Mouse (Mus musculus) A20 (cell line): Measurements from ENCODE around the gene Wwc2.

ENCODE experiments used
- DNase-seq: peaks from one replicate; pipeline ENCODE4 v3.0.0-alpha.2; 2011; ENCODE audit warnings: low read depth, low spot score

Gene Wwc2

DNA sequence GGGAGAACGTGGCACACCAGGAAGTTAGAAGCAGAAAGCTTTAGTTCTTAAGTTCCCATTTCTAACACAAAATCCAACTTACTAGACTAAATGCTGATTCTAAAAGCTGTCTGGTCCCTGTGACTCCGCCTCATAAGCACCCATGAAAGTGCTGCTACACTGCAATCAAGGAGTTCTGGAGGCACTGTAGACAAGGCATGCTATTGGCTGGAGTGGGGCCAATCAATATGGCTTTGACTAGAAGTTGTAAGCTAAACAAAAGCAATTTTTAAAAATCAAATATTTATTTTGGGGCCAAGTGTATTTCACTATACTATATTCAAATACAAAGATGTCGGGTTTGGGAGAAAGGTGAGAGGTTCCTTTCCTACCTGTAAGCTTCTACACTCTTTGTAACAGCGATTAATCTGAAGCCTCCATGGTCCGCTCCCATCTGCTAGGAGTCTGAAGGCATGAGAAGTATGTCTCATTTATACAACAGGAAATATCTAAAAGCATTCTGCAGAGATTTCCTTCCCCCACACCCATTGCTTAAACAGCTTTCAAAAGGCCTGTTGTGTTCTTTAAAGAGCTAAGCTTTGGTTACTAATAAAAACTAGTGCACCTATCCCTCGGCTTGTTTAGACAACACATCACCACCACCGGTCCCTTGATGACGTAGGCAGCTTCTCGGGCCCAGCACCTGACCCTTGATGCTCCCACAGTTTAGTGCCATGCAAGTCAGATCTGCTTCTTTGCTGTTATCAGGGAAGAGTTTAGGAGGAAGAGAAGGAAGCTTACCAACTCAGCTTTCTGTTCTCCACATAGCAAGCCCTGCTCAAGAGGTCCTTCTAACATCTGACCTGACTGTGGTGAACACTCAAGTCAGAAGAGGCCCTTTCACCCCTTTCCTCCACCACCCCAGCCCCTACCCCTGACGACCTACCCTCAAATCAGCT, 50.5 kb downstream of the Wwc2 start:
- DNase-seq, result no peak

DNA sequence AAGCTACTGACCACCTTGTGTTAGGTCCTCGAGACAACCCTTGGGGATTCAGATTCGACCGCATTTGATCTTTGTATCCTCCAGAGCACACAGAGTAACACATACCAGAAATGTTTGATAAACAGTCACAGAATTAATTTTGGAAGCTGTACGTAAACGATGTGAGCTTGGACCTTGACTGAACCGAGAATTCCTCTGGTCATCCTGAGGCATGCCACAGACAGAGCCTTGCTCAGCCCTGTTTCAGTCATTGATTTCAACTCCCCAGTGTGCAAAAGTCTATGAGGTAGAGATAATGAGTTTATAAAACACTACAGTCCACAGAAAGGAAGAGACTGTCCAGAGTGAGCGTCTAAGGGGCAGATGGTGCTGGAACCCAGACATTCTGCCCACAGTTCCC, 51.5 kb downstream of the Wwc2 start:
- DNase-seq, result no peak

DNA sequence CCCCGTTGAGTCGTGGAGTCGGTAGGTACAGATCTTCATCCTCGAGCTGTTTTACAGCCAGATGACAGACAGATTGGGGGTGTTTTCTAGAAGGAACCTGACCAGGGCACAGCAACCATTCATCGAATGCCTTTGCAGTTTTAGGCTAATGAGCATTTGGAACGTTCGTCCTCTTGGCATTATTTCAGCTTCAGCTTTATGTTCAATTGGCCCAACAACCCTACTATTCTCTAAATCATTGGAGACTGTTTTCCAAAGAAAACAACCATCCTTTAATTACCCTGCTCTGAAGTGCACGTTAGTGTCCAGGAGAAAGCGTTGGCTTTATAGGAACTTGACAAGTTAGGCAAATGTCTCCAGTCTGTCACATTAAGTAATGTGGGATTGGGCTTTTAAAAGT, 54.3 kb downstream of the Wwc2 start:
- DNase-seq, result no peak

DNA sequence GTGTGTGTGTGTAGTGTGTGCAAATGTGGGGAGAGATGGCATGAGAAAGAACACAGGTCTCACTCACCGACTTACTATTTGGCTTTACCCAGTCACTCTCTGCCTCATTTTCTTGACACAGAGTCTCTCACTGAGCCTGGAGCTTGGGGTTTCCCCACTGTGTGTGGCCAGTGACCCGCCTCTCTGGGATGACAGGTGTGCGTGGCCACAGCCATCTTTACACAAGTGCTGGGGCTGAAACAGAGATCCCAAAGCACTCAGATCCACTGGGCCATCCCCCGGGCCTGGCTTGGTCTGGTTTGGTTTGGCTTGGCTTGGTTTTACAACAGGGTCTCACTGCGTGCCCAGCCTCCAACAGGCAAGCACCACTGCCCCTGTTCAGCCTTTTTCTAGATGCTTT, 55.3 kb downstream of the Wwc2 start:
- DNase-seq, result no peak

DNA sequence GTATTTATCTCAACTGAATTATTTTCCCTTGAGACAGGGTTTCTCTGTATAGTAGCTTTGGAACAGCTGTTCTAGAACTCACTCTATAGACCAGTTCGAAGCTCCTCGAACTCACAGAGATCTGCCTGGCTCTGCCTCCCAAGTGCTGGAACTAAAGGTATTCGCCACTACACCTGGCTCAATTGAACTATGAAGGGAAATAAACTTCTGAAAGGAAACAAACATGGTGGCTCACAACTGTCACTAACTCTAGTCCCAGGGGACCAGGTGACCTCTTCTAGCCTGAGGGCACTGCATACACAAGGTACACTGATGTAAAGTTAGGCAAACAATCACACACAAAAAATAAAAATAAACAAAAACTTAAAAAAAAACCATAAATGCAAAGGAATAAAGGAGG, 57.6 kb downstream of the Wwc2 start:
- no peak for DNase-seq

DNA sequence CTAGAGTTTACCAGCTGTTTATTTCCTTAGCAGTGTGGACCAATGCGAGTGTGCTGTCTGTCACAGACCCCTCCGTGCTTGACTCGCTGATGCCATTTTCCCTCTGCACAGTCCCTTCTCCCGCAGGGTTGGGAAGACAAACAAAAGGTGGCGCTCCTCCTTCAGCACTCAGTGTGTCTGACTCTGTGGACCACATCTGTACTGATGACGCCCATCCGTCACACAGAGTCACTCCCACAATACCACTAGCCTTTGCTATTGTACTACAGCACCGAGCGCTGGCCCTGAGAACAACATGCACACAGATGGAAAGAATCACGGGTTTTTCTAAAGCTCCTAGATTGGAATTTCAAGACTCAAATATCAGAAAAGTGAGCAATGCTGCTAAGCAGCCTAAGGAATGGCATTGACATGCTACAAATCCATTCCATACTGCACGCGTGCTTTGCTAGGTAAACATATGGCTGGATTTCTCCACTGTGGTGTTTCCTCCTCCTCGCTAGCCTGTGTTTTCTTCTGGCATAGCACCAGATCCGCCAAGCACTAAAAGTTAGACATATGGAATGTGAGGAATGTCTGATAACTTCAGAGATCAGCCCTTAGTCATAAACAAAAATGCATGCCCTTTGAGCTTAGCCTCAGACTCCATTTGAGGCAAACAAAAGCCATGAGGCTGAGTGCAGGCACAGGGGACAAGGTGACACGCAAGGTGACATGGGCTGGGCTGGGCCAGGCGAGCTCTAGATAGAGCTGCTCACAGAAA, 58.5 kb downstream of the Wwc2 start:
- no peak for DNase-seq

DNA sequence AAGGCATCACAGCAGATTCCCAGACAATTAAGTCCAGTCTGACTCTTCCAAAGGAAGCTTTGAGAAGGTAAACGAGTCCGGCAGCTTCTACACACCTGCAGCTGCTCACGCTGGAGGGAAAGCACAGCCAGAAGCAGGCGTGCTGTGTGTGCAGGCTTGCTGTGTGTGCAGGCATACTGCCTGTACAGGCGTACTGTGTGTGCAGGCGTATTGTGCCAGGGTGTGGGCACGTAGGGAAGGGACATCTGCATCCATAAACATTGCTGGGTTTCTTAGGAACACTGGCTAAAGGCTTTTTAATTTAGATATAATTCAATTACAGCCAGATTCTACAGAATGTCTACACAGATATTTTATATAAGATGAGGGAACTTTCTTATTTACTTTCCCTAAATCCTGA, 59.4 kb downstream of the Wwc2 start:
- DNase-seq, result no peak

DNA sequence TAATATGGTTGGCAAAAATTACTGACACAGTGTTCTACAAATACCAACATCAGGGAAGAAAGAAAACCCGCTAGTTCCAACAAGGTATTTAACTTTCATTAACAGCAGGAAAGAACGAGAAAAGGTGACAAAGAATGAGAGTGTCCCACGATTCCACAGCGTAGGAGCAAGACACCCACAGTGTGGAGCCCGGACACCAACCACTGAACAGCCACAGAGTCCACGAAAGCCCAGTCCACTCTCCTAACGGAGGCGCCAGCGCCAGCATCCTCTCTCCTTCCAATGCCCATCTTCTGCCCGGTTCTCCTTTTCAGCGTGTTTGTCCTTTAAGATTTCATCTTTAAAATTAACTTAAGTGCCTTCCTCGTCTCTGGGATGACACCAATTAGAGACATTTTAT, 61.1 kb downstream of the Wwc2 start:
- no peak for DNase-seq

DNA sequence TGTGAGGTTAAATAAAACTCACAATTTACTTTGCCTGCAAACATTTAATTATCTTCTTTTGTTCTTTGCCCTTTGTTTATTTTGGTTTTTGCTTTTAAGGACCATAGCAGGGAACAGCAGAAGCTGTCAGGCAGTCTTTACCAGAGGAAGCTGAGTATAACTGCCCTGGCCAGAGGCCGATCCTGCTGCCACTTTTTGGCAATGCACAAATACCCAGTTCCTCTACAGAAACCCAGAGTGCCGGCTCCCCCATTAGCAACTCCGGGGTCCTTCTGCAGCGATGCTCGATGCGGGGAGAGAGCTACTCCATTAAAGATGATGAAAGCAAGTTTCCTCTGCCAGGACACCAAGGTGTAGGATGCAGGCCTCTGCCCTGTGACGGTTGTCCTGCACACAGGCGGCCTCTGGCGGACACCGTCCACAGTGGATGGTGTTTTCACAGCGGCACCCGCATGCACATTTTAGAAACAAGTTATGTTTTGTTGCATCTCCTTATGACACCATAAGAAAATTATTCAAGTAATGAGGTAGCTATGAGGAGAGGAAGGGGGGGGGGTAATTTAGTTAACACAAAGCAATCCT, 62.0 kb downstream of the Wwc2 start:
- DNase-seq, result no peak

DNA sequence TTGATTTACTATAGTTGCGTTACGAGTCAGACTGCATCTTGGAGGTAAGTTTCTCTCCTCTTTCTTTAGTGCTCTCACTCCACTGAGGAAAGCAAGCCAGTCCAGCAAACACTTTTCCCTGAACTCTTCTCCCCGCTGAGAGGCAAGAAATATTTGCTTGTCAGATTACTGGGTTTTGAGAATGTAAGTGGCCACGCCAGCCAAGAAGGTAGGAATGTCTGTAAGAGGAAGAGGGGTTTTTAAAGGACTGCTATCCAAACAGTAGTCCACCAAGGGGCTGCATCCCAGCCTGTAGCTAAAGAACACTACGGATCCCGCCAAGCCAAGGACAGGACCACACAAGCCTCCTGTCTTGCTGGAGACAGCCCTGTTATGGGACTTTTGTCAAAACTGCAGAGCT, 65.8 kb downstream of the Wwc2 start:
- no peak for DNase-seq

DNA sequence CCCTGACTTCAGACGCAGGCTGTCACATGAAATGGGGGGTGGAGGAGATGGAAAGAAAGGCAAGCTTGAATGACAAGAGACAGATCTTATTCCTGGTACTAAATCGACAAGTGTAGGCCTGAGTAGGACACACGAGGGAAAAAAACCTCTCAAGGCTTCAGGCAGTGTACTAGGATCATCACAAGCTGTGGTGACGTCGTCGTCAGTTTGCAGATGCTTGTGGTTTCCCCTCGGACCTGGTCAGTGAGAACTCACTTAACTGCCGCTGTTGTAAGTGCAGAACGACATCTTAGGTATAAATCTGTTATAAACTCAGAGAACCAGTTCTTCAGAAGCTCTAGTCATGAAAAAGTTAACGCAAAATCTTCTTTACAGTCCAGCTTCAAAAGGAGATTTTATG, 67.9 kb downstream of the Wwc2 start:
- DNase-seq, result no peak

DNA sequence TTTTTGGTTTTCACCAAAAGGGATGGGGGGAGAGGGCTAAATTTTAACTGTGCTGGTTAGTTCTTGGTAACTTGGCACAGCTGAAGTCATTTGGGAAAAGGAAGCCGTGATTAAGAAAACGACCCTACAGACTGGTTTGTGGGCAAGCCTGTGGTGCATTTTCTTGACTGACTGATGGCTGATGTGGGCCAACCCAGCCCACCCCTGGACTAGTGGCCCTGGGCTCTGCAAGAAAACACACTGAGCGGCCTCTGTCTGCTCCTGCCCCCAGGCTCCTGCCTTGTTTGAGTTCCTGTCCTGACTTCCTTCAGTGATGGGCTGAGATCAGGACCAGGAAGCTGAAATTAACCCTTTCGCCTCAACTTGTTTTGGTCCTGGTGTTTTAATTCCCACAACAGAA, 68.7 kb downstream of the Wwc2 start:
- no peak for DNase-seq

DNA sequence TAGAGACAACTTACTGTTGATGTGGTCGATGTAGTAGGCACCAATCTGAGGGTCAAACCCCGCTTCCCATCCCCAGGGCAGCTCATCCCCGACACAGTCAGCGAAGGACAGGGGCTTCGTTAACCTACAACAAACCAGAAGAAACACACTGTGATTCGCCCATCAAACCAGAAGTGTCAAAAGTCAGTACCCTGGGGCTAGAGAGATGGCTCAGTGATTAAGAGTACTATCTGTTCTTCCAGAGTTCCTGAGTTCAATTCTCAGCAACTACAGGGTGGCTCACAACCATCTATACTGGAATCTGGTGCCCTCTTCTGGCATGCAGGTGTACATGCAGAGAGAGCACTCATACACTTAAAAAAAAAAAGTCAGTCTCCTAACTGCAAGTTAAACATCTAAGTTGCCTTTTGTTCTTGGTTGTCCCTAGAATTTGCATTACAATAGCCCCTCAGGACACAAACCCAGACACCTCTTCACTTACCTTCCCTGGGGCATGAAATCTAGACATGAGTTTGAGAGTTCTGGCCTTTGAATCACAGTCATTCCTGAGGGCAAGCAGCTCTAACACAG, 70.1 kb downstream of the Wwc2 start:
- peak; percentile 32 for DNase-seq

DNA sequence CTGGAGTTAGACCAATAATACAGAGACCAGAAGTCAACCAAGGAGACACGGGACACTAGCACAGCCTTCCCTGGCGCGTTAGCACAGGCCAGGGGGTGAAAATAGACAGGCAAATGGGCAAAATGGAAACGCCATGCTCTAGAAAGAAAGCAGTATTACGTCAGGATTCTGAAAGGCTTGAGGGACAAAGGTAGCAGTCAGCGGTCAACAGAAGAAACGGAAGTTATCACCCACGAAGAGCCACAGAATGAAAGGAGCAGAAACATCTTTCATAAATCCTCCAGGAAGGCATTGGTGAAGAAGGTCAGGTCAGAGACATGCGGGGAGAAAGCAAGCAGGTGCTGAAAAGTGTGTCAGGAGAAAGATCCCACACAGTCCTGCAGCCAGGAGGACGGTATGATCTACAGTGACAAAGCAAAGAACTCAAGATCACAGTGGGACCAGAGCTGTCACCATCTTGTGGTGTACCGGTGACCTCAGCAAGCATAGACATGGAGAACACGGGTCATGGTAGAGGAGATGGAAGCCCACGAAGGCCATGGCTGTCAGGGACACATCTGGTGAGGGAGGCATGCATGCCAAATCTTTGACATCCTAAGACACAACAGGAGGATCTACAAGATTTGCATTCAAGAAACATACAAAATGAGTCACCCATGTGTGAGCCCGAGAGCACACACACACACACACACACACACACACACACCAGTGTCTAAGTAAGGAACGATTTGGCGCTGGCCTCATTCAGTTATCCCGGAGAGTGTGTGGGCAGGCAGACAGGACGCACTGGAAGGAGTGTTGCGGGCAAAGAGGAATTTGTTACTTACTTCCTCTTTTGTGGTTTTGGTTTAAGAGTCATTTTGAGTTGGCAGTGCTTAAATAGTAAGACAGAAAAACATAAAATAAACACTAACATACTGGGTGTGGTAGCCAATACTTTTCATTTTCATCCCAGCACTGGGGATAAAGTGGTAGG, 73.4 kb downstream of the Wwc2 start:
- peak; percentile 71 for DNase-seq

DNA sequence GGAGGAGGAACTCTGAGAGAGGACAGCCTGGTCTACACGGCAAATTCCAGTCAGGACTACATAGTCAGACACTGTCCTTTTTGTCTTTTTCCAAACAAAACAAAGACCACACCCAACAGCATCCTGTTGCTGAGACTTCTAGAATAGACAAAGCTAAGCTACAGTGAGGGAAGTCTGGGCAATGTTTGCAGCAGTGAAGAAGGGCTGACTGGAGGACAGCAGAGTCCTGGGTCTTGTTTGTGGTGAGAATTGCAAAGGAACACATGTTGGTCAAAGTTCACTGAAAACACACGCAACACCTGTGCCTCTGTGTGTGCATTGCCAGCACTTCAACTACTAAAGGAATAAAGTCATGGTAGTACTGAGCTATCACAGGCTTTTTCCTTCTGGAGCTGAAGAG, 75.2 kb downstream of the Wwc2 start:
- DNase-seq, result no peak

DNA sequence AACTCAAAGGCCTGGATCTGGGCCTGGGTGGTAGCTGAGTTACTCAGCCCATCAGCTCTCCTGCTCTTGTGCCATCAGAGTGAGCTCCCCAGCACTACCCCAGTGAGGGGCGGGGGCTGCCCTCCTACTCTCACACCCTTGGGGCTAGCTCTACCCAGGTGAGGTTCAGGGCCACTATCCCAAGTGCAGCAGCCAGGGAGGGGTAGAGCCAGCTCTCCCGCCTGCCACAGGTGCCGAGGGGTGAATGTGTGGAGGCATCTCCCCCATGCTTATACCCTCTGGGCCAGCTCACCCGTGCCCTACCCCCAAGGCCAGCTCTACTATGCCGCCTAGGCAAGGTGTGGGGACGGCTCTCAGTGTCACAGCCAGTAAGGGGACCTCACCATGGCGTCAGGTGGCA, 75.8 kb downstream of the Wwc2 start:
- no peak for DNase-seq

DNA sequence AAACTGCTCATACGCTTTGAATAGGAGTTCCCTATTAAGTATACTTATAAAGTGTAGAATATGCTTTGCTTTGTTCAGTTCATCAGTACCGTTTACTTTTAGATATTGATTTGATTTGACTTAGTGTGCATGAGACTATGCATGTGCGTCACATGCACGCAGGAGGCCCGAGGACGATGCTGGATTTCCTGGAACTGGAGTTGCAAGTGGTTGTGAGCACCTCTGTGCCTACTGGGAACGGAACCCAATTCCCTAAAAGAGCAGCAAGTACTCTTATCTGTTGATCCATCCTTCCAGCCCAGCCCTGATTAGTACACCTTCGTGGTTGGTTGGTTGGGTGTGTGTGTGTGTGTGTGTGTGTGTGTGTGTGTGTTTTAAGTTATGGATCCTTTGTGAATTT, 76.6 kb downstream of the Wwc2 start:
- no peak for DNase-seq

DNA sequence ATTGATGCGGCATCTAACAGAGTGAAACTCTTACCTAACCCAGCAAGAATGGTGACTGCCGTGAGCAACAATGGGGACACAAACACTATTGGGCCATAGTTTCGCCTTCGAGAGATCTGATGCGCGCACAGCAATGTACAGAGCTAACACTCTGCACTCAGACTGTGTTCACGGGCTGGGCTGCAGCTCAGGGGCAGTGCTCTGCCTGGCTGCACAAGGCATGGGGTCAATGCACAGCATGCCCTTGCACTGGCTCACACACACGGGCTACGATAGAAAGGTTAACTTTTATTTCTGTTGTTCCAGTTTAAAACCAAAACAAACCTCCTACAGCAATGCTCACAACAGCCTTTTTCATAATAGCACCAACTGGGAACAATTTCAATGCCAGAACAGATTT, 77.1 kb downstream of the Wwc2 start:
- DNase-seq, result no peak

DNA sequence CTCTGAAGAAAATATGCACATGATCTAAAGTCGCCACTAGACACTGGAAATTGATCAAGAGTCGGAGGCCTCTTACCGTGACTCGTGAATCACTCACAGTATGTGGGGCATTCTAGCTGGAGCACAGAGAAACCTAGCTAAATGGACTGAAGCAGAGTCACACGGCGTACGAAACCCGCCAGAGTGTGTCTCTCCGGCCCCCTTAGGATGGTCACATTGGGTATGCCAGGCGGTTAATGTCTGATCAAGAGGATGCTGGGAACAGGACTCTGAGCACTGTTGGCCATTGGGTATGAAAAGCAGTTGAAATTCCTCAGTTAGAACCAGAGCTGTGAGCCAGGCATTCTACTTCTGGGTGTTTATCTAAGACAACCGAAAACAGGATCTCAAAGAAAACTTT, 81.0 kb downstream of the Wwc2 start:
- DNase-seq, result no peak

DNA sequence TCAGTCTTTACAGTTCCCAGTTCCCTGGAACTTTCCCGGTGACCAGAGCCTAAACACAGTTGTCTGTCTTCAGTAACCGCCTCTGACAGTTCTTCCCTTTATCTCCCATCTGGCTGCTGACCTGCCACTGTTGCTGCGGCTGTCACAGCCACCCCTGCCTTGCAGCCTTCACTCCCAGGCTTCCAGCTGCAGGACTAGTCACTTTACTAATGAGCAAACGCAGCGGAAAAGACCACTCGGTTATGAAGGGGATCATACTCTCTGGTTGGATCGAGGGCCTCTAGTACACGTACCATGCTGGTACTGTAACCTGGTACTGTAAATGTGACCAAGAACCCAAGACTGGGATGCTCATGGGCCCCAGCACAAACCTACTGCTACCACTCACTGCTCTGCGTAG, 83.7 kb downstream of the Wwc2 start:
- DNase-seq, result no peak

DNA sequence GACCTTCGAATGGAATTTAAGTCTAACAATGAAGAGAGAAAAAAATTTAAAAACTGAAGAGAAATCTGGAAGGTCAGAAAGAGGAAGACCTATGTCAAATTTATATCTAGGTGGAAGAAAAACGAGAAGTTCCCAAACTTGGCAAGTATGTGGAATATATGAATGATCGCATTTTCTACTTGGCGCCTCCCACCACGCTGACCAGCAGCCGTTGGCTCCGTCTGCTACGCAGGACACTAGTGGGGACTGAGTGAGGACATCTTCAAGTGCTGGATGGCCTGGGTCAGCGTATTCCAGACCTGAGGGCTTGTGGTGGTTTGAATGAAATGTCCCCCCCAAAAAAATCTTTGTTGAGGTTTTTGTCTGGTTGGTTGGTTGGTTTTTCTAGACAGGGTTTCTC, 84.6 kb downstream of the Wwc2 start:
- DNase-seq, result no peak
